Mouse (Mus musculus) limb, embryonic 11.5 days (tissue): Measurements from ENCODE around the gene Plce1. TPM values are rescaled to one million over a fixed set of nuclear protein-coding genes. Genes with fewer than 3 reads are reported as not detected.

Experiments used
- ATAC-seq: fragments of 200-750 bp; cut with Nextera tagmentation; 2 replicates; pipeline ENCODE4 v1.8.0; 2017; ENCODE audit warnings: low read depth; ENCODE audit not compliant: insufficient number of reproducible peaks, low FRiP score, low TSS enrichment
- DNase-seq: peaks from one replicate; pipeline ENCODE4 v3.0.0-alpha.2; 2015; ENCODE audit warnings: low spot score
- H3K27ac ChIP-seq: fragments of 300-500 bp; sonication (generic); replicated peaks from 2 replicates; pipeline ENCODE4 v1.5.1; 2014; ENCODE audit warnings: low read depth, mild to moderate bottlenecking, low read length
- H3K27me3 ChIP-seq: fragments of 300-500 bp; sonication (generic); 2 replicates; pipeline ENCODE4 v1.6.1; 2014; ENCODE audit warnings: mild to moderate bottlenecking, low read length, mixed read lengths; ENCODE audit not compliant: control insufficient read depth, insufficient read depth
- H3K36me3 ChIP-seq: fragments of 300-500 bp; sonication (generic); 2 replicates; pipeline ENCODE4 v1.6.1; 2014; ENCODE audit warnings: mild to moderate bottlenecking, low read length, moderate library complexity, mixed read lengths; ENCODE audit not compliant: control insufficient read depth, insufficient read depth
- H3K4me1 ChIP-seq: fragments of 300-500 bp; sonication (generic); 2 replicates; pipeline ENCODE4 v1.6.1; 2014; ENCODE audit warnings: low read length, mixed read lengths; ENCODE audit not compliant: control insufficient read depth, insufficient read depth
- H3K4me2 ChIP-seq: fragments of 300-500 bp; sonication (generic); 2 replicates; pipeline ENCODE4 v1.6.1; 2014; ENCODE audit warnings: low read depth, mild to moderate bottlenecking, moderate library complexity; ENCODE audit not compliant: severe bottlenecking
- H3K4me3 ChIP-seq: fragments of 300-500 bp; sonication (generic); 2 replicates; pipeline ENCODE4 v1.5.1; 2014; ENCODE audit warnings: low read depth, low read length
- H3K9ac ChIP-seq: fragments of 300-500 bp; sonication (generic); 2 replicates; pipeline ENCODE4 v1.6.1; 2014; ENCODE audit warnings: mild to moderate bottlenecking, low read length
- H3K9me3 ChIP-seq: fragments of 300-500 bp; sonication (generic); 2 replicates; pipeline ENCODE4 v1.6.1; 2016; ENCODE audit warnings: low read length; ENCODE audit not compliant: control insufficient read depth
- WGBS: fragments of 180-500 bp; shearing (Covaris S2); extraction: QIAGEN DNeasy Blood & Tissue Kit; methylation state at CpG from one replicate; pipeline ENCODE4 v1.1.7; 2014; 5-methylcytosine and 5-hydroxymethylcytosine counted together
- polyA plus RNA-seq: library from polyadenylated mRNA; unstranded; fragments of >200 nt; fragmentation: Nextera tagmentation; extraction: Ambion mirVana; gene quantifications from 2 replicates; pipeline ENCODE4 v1.2.1, GENCODE M21; 2014

Plce1 gene
- polyA plus RNA-seq, 1 experiment from 2014 or later, result 4.5 TPM

DNA sequence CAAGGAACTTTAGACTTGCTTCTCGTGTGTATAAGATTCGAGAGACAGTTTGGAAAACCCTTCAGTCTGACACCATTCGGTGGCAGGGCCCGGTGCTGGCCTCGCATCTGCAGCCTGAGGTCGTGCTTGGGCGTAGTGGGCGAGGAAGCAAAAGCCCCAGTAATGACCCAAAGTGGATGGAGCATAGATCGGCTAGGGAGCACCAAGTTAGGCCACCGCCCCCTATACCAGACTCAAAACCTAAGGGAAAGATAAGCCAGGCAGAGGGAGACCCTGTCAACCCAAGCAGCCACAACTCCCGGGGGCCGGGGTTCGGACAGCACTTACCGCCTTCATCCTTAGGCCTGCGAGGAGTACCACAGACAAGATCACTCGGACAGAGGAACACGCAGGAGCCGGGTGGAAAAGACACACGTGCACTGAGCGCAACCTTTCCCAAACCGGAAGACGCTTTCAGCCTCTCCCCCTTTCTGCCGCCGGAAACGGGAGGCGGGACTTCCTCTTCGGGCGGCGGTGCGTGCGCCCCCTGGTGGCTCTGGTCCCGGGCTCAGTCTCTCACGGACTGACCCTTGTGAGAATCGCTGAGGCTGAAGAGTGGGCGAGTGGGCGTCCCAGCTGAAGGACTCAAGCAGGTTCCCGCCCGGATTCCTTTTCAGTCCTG, 338.0 kb downstream of the Plce1 start, which contains the start of gene Noc3l:
TSS of gene Noc3l (minus strand) at position 472 of the 661 bp plus-strand sequence.
- WGBS, result under 1% methylated on average over 38 of the region's 38 CpGs
- H3K4me3 ChIP-seq, result peak within 1 kb of the TSS; percentile 76
- no peaks in the 10 kb centered on the region for H3K27me3 ChIP-seq
- no peaks in the 10 kb centered on the region; the same call in 1 of the 2 replicates for H3K36me3 ChIP-seq
- peak within 1 kb of the TSS; percentile 85 for H3K4me2 ChIP-seq
- H3K27ac ChIP-seq, result no peak within 1 kb of the TSS; the same call in 1 of the 2 replicates
- 0 out of 2 replicates have a peak, but pooled peaks cover 4% of the 10 kb centered on the region for H3K4me1 ChIP-seq
- peak; percentile 98 for DNase-seq
- ATAC-seq, result peak; percentile 91
- H3K9ac ChIP-seq, result peak within 1 kb of the TSS; percentile 77
- H3K9me3 ChIP-seq, result no peaks in the 10 kb centered on the region

DNA sequence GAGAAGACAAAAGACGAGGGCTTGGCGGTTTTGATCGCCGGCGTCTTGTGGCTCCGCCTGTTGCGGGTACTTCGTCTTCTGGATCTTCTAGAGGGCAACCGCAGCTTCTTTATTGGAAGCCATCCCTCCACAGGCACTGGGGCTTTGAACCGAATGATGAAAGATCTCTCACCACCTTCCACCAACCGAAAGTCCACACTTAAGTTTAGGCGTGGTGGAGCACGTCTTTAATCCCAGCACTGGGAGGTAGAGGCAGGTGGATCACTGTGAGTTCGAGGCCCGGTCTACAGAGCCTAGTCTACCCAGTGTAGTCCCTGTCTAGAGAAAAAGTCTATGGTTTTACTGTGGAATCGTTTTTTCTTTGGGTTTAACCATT, 338.5 kb downstream of the Plce1 start:
- ATAC-seq, result peak; percentile 47

GRCm38 (mm10) chr19:38820186-38820804, 339.4 kb downstream of the Plce1 start:
- H3K4me1 ChIP-seq, result 0 out of 2 replicates have a peak, but pooled peaks cover 4% of the 10 kb centered on the region
- no peaks in the 10 kb centered on the region for H3K36me3 ChIP-seq
- WGBS, result 78% methylated on average over 4 of the region's 4 CpGs
- H3K9me3 ChIP-seq, result no peaks in the 10 kb centered on the region
- no peak overlapping the region for H3K4me2 ChIP-seq
- H3K4me3 ChIP-seq, result no peak overlapping the region
- no peaks in the 10 kb centered on the region for H3K27me3 ChIP-seq
- DNase-seq (no peak), ATAC-seq (no peak)
- no peak overlapping the region for H3K9ac ChIP-seq
- H3K27ac ChIP-seq, result no peak overlapping the region

More for the DNA sequence above, 338.5 kb downstream of the Plce1 start:
- Histone ChIP-seq H3K4me2 (peak overlapping the region; percentile 85), H3K27ac (no peak overlapping the region; the same call in 1 of the 2 replicates), H3K9me3 (no peaks in the 10 kb centered on the region), H3K9ac (peak overlapping the region; percentile 77), H3K4me1 (0 out of 2 replicates have a peak, but pooled peaks cover 4% of the 10 kb centered on the region), H3K4me3 (peak overlapping the region; percentile 76), H3K27me3 (no peaks in the 10 kb centered on the region), H3K36me3 (no peaks in the 10 kb centered on the region)
- 13% methylated on average over 16 of the region's 16 CpGs for WGBS
- no peak for DNase-seq

GRCm38 (mm10) chr19:38833224-38833623, 352.3 kb downstream of the Plce1 start:
- no peak overlapping the region for H3K4me2 ChIP-seq
- H3K4me1 ChIP-seq, result no peaks in the 10 kb centered on the region
- 69% methylated on average over 1 of the region's 1 CpGs for WGBS
- H3K36me3 ChIP-seq, result no peaks in the 10 kb centered on the region
- no peak overlapping the region for H3K4me3 ChIP-seq
- H3K27me3 ChIP-seq, result no peaks in the 10 kb centered on the region
- H3K27ac ChIP-seq, result no peak overlapping the region
- ATAC-seq (no peak), DNase-seq (no peak)
- H3K9me3 ChIP-seq, result no peaks in the 10 kb centered on the region
- no peak overlapping the region for H3K9ac ChIP-seq

Other genes starting within 250 kb of the Plce1 start
- 0.30 and 0.69 TPM in 2 replicates for gene Lgi1, start 216.6 kb upstream of the Plce1 start, polyA plus RNA-seq
- gene Slc35g1, start 85.1 kb upstream of the Plce1 start, polyA plus RNA-seq, result 3.5 and 4.3 TPM in 2 replicates